Mouse (Mus musculus): ENCODE measurements at regions not wholly inside any gene's neighbourhood (a gene's known extent, or its start where the extent isn't known, plus 50 kb on each side); places are given as distances from the start of the nearest gene placed in this dataset.

- in situ Hi-C loops (cut with MboI; ENCODE audit: unreplicated experiment in 2 of 2): no loop called here
These were observed 103.3 kb downstream of the Prox1 start for GRCm38 (mm10) chr1:190067181-190067580.

GRCm38 (mm10) chr1:190066426-190066825, 104.1 kb downstream of the Prox1 start:
- in situ Hi-C loops (cut with MboI; ENCODE audit: unreplicated experiment in 2 of 2): no loop called here

DNA sequence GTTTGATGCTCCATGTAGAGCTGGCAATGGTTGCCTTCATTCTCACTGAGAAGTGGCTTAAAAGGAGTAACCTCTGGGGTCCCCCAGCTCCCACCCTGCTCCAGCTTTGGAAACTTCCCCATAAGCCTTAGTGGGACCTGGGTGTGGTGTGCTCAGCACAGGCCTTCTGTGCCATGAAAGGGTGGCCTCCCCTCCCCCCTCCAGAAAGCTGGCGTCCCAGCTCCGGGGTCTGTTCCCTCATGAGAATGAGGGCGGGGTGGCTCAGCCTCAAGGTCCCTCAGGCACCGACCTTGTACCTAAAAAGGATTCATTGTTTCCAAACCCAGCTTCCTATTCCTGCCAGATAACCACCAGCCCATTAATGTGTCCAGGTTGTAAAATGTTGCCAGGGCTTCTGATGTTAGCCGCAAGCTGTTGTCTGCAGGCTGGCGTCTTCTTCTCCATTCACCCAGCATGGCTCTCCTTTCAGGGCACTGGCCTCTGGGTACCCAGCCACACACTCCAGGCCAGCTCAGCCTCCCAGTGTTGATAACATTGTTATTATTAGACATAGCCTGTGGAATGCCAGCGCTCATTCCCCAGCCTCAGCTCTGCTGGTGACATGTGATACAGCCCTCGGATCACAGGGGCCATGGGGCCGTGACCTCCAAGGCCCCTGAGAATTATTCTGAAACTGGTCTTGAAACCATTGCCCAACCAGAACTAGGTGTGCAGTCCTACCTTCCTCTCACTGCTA, 108.8 kb downstream of the Prox1 start:
- in situ Hi-C loops (cut with MboI; ENCODE audit: unreplicated experiment in 2 of 2): no loop called here

- in situ Hi-C loops (cut with MboI; ENCODE audit: unreplicated experiment in 2 of 2): no loop called here
These were observed 111.5 kb downstream of the Prox1 start for GRCm38 (mm10) chr1:190059025-190059424.

GRCm38 (mm10) chr1:190056931-190057330, 113.6 kb downstream of the Prox1 start:
- in situ Hi-C loops (cut with MboI; ENCODE audit: unreplicated experiment in 2 of 2): no loop called here

DNA sequence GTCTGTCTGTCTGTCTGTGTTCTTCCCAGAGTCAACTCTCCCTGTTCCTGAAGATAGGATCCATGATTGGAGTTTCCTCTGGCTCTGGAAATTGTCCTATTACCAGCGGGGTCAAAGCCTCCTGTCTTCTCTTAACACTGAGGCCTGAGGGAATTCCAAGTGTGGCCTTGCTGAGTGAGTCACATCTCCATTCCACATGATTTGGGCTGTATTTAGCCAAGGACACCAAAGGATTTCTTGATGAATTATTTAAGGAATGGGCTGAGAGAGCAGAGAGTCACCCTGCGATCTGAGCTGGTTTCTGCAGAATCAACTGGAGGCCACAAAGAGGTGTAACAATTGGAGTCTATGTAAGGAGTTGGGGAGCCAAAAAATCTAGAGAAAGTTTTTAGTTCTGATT, 118.6 kb downstream of the Prox1 start:
- in situ Hi-C loops (cut with MboI; ENCODE audit: unreplicated experiment in 2 of 2): no loop called here

- in situ Hi-C loops (cut with MboI; ENCODE audit: unreplicated experiment in 2 of 2): no loop called here
These were observed 121.9 kb downstream of the Prox1 start for GRCm38 (mm10) chr1:190048521-190049170.

DNA sequence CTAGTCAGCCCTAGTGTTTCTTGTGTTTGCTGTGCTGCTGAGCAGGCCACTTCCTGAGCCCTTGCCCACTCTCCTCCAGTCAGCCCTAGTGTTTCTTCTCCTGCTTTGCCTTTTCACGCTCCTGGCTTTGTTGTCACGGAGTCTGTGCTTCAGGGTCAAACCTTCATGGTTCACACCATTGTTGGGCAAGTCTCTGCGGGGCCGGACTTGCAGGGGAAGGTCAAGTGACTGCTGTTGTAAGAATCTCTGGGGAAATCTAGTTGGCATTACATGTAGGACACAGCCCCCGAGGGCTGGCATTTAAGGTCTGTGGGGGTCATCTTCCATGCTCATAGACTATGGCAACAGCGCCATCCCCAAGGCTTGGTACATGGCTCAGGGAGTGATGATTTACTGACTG, 123.3 kb downstream of the Prox1 start:
- in situ Hi-C loops (cut with MboI; ENCODE audit: unreplicated experiment in 2 of 2): no loop called here

GRCm38 (mm10) chr1:190045797-190046196, 123.6 kb upstream of the Smyd2 start:
- in situ Hi-C loops (cut with MboI; ENCODE audit: unreplicated experiment in 2 of 2): no loop called here

DNA sequence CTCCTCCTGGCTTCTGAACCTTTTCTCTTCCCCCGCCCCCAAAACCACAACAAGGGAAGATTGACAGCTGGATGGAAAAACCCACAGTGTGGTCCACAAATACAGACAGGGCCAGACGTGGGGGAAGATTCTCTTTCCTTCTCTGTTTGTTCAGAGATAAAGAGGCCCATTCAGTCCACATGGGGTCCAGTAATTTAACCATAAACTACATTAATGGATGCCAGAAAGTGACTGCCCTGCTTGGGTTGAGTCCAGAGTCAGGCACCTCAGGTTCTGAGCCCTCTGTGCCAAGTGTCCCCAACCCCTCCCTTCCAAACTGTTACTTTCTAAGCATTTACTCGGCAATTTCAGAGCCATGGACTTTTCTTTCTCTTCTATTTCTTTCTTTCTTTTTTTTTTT, 121.9 kb upstream of the Smyd2 start:
- in situ Hi-C loops (cut with MboI; ENCODE audit: unreplicated experiment in 2 of 2): no loop called here

GRCm38 (mm10) chr1:190043156-190043555, 121.0 kb upstream of the Smyd2 start:
- in situ Hi-C loops (cut with MboI; ENCODE audit: unreplicated experiment in 2 of 2): no loop called here

- in situ Hi-C loops (cut with MboI; ENCODE audit: unreplicated experiment in 2 of 2): no loop called here
These were observed 120.0 kb upstream of the Smyd2 start for GRCm38 (mm10) chr1:190042197-190042596.

DNA sequence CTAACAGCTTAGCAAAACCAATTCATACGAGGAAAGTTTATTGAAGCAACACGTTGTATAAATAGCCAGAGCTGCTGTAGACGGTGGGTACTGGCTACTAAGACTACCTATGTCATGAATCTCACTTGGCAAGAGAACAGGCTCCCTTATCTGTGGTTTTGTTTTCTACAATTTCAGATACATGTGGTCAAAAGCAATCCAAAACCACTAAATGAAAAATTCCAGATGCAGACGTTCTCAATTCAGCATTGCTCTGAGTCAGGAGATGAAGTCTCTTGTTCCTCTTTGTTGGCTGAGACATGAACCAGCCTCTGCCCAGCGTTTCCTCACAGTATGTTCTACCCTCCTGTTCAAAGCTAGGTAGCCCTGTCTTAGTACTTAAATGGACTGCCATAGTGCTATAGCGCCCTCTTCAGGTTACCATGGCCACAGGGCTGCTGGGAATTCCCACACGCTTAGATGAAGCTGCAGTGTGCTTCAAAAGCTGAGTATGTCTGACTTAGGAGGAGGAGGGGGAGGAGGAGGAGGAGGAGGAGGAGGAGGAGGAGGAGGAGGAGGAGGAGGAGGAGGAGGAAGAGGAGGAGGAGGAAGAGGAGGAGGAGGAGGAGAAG, 119.0 kb upstream of the Smyd2 start:
- in situ Hi-C loops (cut with MboI; ENCODE audit: unreplicated experiment in 2 of 2): no loop called here

DNA sequence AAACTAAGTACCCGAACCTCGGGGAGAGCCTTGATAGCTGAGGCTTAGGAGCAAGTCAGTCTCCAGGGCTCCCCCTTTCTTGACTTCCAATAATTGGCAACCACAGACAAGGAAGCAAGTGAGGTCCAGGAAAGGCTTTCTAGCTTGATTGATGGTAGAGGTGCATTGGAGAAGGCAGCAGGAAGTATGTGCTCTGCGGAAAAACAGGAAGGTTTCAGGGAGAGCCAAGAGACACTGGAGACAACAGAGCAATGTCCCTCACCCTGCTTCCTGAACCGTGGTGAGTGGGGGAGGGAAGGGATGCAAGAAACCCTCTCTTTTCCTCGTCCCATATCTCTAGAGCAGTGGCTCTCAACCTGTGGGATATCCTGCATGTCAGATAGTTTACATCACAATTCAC, 115.9 kb upstream of the Smyd2 start:
- in situ Hi-C loops (cut with MboI; ENCODE audit: unreplicated experiment in 2 of 2): no loop called here

DNA sequence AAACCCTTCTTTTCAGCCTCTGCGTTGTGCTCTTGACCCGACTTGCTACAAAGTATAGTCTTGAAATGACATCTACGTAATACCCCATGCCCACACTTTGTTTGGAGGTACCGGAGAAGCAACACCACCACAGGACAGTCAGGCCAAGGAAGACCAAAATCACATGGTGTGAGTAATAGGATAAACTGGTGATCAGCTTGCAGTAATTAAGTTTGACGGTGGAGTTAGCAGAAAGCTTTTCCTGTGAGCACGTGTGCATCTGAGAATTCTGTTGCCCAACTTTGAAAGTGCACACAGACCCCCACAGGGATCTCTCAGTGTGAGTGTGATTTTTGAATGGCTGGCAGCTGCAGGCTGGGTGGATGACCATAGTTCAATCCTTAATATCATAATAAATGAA, 114.6 kb upstream of the Smyd2 start:
- in situ Hi-C loops (cut with MboI; ENCODE audit: unreplicated experiment in 2 of 2): no loop called here

DNA sequence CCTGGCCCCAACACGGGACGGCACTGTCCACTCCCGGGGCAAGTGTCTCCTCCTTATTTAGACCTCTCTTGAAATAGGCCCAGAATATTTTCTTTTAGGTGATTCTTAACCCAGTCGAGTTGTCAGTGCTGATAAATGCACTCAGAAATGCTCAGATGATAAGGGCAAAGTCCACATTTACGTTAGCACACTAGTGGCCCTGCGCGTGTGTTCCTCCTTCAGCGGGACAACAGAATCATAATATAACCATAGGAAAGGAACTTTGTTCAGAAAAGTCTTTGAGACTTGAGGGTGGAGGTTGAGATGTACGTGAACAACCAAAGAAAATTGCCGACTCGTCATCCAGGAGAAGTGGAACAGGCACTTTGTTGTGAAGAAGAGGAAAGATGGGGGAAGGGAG, 113.8 kb upstream of the Smyd2 start:
- in situ Hi-C loops (cut with MboI; ENCODE audit: unreplicated experiment in 2 of 2): no loop called here

GRCm38 (mm10) chr1:190034091-190034490, 111.9 kb upstream of the Smyd2 start:
- in situ Hi-C loops (cut with MboI; ENCODE audit: unreplicated experiment in 2 of 2): no loop called here

DNA sequence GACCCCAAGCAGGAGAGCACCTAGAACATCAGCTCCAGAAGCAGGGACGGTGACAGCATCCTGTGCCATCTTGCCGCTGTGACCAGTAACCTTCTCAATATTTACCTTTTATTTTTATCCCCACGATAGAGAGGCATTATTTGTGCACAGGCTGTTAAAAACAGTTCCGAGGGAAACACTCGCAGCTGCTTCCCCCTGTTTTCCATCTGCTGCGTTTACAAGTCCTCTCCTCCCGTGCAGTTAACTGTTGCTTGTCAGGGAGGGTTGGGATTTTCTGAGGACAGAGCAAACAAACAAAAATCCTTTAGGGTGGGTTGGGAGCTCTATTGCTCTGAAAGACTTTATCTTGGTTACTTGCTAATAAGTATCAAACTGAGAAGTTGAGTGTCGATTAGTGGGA, 105.4 kb upstream of the Smyd2 start:
- in situ Hi-C loops (cut with MboI; ENCODE audit: unreplicated experiment in 2 of 2): no loop called here

DNA sequence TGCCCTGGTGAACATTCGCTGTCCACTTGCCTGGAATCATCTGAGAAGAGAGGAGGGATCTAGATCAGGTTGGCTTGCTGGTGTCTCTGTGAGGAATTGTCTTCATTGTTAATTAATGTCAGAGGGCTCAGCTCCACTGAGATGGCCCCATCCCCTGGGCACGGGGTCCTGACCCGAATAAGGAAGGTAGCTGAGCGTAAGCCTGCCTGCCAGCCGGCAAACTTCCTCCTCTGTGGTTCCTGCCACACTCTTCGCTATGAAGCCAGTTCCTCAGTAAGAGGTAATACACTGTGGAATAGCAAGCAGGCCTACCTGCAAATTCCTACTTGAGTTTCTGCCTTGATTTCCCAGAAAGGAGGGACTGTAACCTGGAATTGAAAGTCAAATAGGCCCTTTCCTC, 87.3 kb upstream of the Smyd2 start:
- in situ Hi-C loops (cut with MboI; ENCODE audit: unreplicated experiment in 2 of 2): no loop called here

GRCm38 (mm10) chr1:190007271-190007670, 85.1 kb upstream of the Smyd2 start:
- in situ Hi-C loops (cut with MboI; ENCODE audit: unreplicated experiment in 2 of 2): no loop called here

- in situ Hi-C loops (cut with MboI; ENCODE audit: unreplicated experiment in 2 of 2): no loop called here
These were observed 78.9 kb upstream of the Smyd2 start for GRCm38 (mm10) chr1:190001084-190001483.

DNA sequence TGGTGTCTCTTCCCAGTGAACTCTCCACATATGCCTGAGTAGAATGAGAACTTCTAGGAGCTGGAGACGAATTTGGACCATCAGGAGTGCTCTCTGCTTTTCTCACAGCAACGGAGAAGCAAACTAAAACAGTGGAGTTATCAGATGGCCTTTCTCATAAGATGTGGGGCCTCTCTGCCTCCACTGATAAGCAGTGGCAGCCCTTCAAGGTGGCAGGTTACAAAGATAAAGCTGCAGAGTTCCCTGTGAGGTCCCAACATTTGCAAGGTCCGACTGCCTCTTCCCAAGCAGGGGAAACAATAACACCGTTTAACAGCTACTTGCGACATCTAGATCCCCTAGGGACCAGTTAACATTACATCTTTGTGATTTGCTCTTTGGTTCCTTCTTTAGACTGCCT, 71.5 kb upstream of the Smyd2 start:
- in situ Hi-C loops (cut with MboI; ENCODE audit: unreplicated experiment in 2 of 2): no loop called here
